Mouse (Mus musculus): ENCODE measurements around the gene Ing5. TPM values are rescaled to one million over a fixed set of nuclear protein-coding genes. Genes with fewer than 3 reads are reported as not detected.

Ing5 gene
- polyA plus RNA-seq, 1 experiment: 7.6 TPM

GRCm38 (mm10) chr1:93764871-93765591 is 38.7 kb upstream of the Ing5 start:
- no peak for DNase-seq (ENCODE audit: low read depth in 1 of 2, low spot score in 2 of 2)
- Histone ChIP-seq H3K27ac (ENCODE audit: insufficient read depth, low read length) (no peak overlapping the region), H3K27me3 (ENCODE audit: control insufficient read depth, insufficient read depth, low read length) (no peaks in the 10 kb centered on the region), H3K4me3 (ENCODE audit: extremely low read depth, insufficient read depth, insufficient read length) (no peak overlapping the region), H3K36me3 (ENCODE audit: control insufficient read depth, insufficient read depth, low read length) (peaks cover 7% of the 10 kb centered on the region), H3K4me1 (ENCODE audit: control insufficient read depth, insufficient read depth, insufficient read length) (no peaks in the 10 kb centered on the region)
- no peak for TF ChIP-seq CTCF (IDR thresholded peaks at IDR 0.05; ENCODE audit: extremely low read depth, insufficient read depth, insufficient read length, insufficient replicate concordance)
- no peak for TF ChIP-seq POLR2A (IDR thresholded peaks at IDR 0.05; ENCODE audit: low read depth, low read length)
- 83% methylated on average over 9 of the region's 9 CpGs for WGBS

GRCm38 (mm10) chr1:93767600-93767999 is 36.2 kb upstream of the Ing5 start:
- Histone ChIP-seq H3K4me3 (ENCODE audit: extremely low read depth, insufficient read depth, insufficient read length) (no peak overlapping the region), H3K27ac (ENCODE audit: insufficient read depth, low read length) (no peak overlapping the region), H3K36me3 (ENCODE audit: control insufficient read depth, insufficient read depth, low read length) (peaks cover 7% of the 10 kb centered on the region), H3K27me3 (ENCODE audit: control insufficient read depth, insufficient read depth, low read length) (no peaks in the 10 kb centered on the region), H3K4me1 (ENCODE audit: control insufficient read depth, insufficient read depth, insufficient read length) (no peaks in the 10 kb centered on the region)
- no peak for DNase-seq (ENCODE audit: low read depth in 1 of 2, low spot score in 2 of 2)
- TF ChIP-seq POLR2A (IDR thresholded peaks at IDR 0.05; ENCODE audit: low read depth, low read length) (no peak), CTCF (IDR thresholded peaks at IDR 0.05; ENCODE audit: extremely low read depth, insufficient read depth, insufficient read length, insufficient replicate concordance) (no peak)
- WGBS: 94% methylated on average over 6 of the region's 6 CpGs

- no peaks in the 10 kb centered on the region for H3K4me1 ChIP-seq (ENCODE audit: control insufficient read depth, insufficient read depth, insufficient read length)
- no peak overlapping the region for H3K4me3 ChIP-seq (ENCODE audit: extremely low read depth, insufficient read depth, insufficient read length)
- no peak for DNase-seq (ENCODE audit: low read depth in 1 of 2, low spot score in 2 of 2)
- H3K27ac ChIP-seq (ENCODE audit: insufficient read depth, low read length): no peak overlapping the region
- no peaks in the 10 kb centered on the region for H3K27me3 ChIP-seq (ENCODE audit: control insufficient read depth, insufficient read depth, low read length)
- peaks cover 15% of the 10 kb centered on the region for H3K36me3 ChIP-seq (ENCODE audit: control insufficient read depth, insufficient read depth, low read length)
- TF ChIP-seq POLR2A (IDR thresholded peaks at IDR 0.05; ENCODE audit: low read depth, low read length): no peak
- no peak for TF ChIP-seq CTCF (IDR thresholded peaks at IDR 0.05; ENCODE audit: extremely low read depth, insufficient read depth, insufficient read length, insufficient replicate concordance)
- WGBS: over 99% methylated on average over 3 of the region's 3 CpGs
Observed at GRCm38 (mm10) chr1:93769901-93770300, 33.9 kb upstream of the Ing5 start.

GRCm38 (mm10) chr1:93776686-93777085 is 27.1 kb upstream of the Ing5 start:
- Histone ChIP-seq H3K27me3 (ENCODE audit: control insufficient read depth, insufficient read depth, low read length) (no peaks in the 10 kb centered on the region), H3K4me1 (ENCODE audit: control insufficient read depth, insufficient read depth, insufficient read length) (no peaks in the 10 kb centered on the region), H3K4me3 (ENCODE audit: extremely low read depth, insufficient read depth, insufficient read length) (no peak overlapping the region), H3K36me3 (ENCODE audit: control insufficient read depth, insufficient read depth, low read length) (peaks cover 43% of the 10 kb centered on the region), H3K27ac (ENCODE audit: insufficient read depth, low read length) (no peak overlapping the region)
- TF ChIP-seq POLR2A (IDR thresholded peaks at IDR 0.05; ENCODE audit: low read depth, low read length): no peak
- no peak for TF ChIP-seq CTCF (IDR thresholded peaks at IDR 0.05; ENCODE audit: extremely low read depth, insufficient read depth, insufficient read length, insufficient replicate concordance)
- no peak for DNase-seq (ENCODE audit: low read depth in 1 of 2, low spot score in 2 of 2)
- 96% methylated on average over 5 of the region's 5 CpGs for WGBS

GRCm38 (mm10) chr1:93786912-93787311 is 16.9 kb upstream of the Ing5 start:
- H3K27ac ChIP-seq (ENCODE audit: insufficient read depth, low read length): no peak overlapping the region
- no peaks in the 10 kb centered on the region for H3K27me3 ChIP-seq (ENCODE audit: control insufficient read depth, insufficient read depth, low read length)
- H3K4me1 ChIP-seq (ENCODE audit: control insufficient read depth, insufficient read depth, insufficient read length): no peaks in the 10 kb centered on the region
- peaks cover 37% of the 10 kb centered on the region for H3K36me3 ChIP-seq (ENCODE audit: control insufficient read depth, insufficient read depth, low read length)
- WGBS: 100% methylated on average over 2 of the region's 2 CpGs
- DNase-seq (ENCODE audit: low read depth in 1 of 2, low spot score in 2 of 2): no peak
- TF ChIP-seq POLR2A (IDR thresholded peaks at IDR 0.05; ENCODE audit: low read depth, low read length) (no peak), CTCF (IDR thresholded peaks at IDR 0.05; ENCODE audit: extremely low read depth, insufficient read depth, insufficient read length, insufficient replicate concordance) (no peak)
- no peak overlapping the region for H3K4me3 ChIP-seq (ENCODE audit: extremely low read depth, insufficient read depth, insufficient read length)

GRCm38 (mm10) chr1:93794526-93794925 is 9.2 kb upstream of the Ing5 start:
- Histone ChIP-seq H3K4me3 (ENCODE audit: extremely low read depth, insufficient read depth, insufficient read length) (no peak overlapping the region), H3K27ac (ENCODE audit: insufficient read depth, low read length) (no peak overlapping the region), H3K4me1 (ENCODE audit: control insufficient read depth, insufficient read depth, insufficient read length) (no peaks in the 10 kb centered on the region), H3K27me3 (ENCODE audit: control insufficient read depth, insufficient read depth, low read length) (no peaks in the 10 kb centered on the region), H3K36me3 (ENCODE audit: control insufficient read depth, insufficient read depth, low read length) (peaks cover 17% of the 10 kb centered on the region)
- 95% methylated on average over 8 of the region's 8 CpGs for WGBS
- TF ChIP-seq POLR2A (IDR thresholded peaks at IDR 0.05; ENCODE audit: low read depth, low read length) (no peak), CTCF (IDR thresholded peaks at IDR 0.05; ENCODE audit: extremely low read depth, insufficient read depth, insufficient read length, insufficient replicate concordance) (no peak)
- no peak for DNase-seq (ENCODE audit: low read depth in 1 of 2, low spot score in 2 of 2)

- TF ChIP-seq POLR2A (IDR thresholded peaks at IDR 0.05; ENCODE audit: low read depth, low read length) (no peak), CTCF (IDR thresholded peaks at IDR 0.05; ENCODE audit: extremely low read depth, insufficient read depth, insufficient read length, insufficient replicate concordance) (no peak)
- Histone ChIP-seq H3K4me1 (ENCODE audit: control insufficient read depth, insufficient read depth, insufficient read length) (no peaks in the 10 kb centered on the region), H3K27ac (ENCODE audit: insufficient read depth, low read length) (no peak overlapping the region), H3K36me3 (ENCODE audit: control insufficient read depth, insufficient read depth, low read length) (peaks cover 16% of the 10 kb centered on the region), H3K27me3 (ENCODE audit: control insufficient read depth, insufficient read depth, low read length) (no peaks in the 10 kb centered on the region), H3K4me3 (ENCODE audit: extremely low read depth, insufficient read depth, insufficient read length) (no peak overlapping the region)
- 89% methylated on average over 8 of the region's 8 CpGs for WGBS
- no peak for DNase-seq (ENCODE audit: low read depth in 1 of 2, low spot score in 2 of 2)
Observed at GRCm38 (mm10) chr1:93795886-93796285, 7.9 kb upstream of the Ing5 start.

All from spleen, adult 2 months (tissue).